Comparison of ENCODE assay signal across 8 mouse cellular contexts in the genomic region with DNA sequence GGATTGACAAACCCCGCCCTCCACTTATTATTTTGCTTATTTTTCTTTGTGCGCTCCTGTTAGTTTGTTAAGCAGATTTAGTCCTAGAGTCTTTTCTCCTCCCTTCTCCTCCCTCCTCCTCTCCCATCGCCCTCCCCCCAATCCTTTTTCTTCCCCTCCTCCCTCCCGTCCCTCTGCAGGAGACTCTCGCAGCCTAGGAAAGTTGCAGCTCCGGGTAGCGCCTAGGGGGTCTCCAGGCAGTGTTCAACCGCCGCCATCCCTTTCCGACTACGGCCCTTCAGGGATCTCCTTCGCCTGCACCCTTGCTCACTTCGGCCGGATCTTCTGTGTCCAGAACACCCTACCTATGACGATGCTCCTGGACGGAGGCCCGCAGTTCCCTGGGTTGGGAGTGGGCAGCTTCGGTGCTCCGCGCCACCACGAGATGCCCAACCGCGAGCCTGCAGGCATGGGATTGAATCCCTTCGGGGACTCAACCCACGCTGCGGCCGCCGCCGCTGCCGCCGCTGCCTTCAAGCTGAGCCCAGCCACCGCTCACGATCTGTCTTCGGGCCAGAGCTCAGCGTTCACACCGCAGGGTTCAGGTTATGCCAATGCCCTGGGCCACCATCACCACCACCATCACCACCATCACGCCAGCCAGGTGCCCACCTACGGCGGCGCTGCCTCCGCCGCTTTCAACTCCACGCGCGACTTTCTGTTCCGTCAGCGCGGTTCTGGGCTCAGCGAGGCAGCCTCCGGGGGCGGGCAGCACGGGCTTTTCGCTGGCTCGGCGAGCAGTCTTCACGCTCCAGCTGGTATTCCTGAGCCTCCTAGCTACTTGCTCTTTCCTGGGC. TPM values are rescaled to one million over a fixed set of nuclear protein-coding genes. Genes with fewer than 3 reads are reported as not detected.
DNase-seq lines count a peak whose midpoint lies in the region; ATAC-seq and TF ChIP-seq lines count a peak whose summit lies in the region.

No protein-coding gene starts in this region.

- peak; percentile 26 for ATAC-seq in cerebellum, adult (ENCODE audit: insufficient number of reproducible peaks, low FRiP score, low TSS enrichment)
- peak; percentile 49 for ATAC-seq in forebrain, embryonic 14.5 days
- ATAC-seq in liver, postnatal 0 days: no peak

- no peak for TF ChIP-seq POLR2A in kidney, adult 2 months (IDR thresholded peaks at IDR 0.05; ENCODE audit: low read depth, low read length)

- H3K4me1 ChIP-seq in kidney, adult 2 months (ENCODE audit: control insufficient read depth, insufficient read depth, low read length): no peaks in the 10 kb centered on the region
- no peaks in the 10 kb centered on the region for H3K4me1 ChIP-seq in forebrain, embryonic 14.5 days (ENCODE audit: control insufficient read depth, insufficient read depth, low read length)
- H3K4me1 ChIP-seq in liver, postnatal 0 days (ENCODE audit: insufficient read depth): no peaks in the 10 kb centered on the region

- peak overlapping the region; percentile 33; the same call in 1 of the 2 replicates for H3K4me3 ChIP-seq in kidney, adult 2 months (ENCODE audit: insufficient read depth, low read depth, low read length)
- H3K4me3 ChIP-seq in forebrain, embryonic 14.5 days (ENCODE audit: low read depth, low read length): peak overlapping the region; percentile 41
- H3K4me3 ChIP-seq in liver, postnatal 0 days (ENCODE audit: low read depth, low read length): peak overlapping the region; percentile 26; the same call in 1 of the 2 replicates

- 1% methylated on average over 55 of the region's 56 CpGs for WGBS in kidney, adult 2 months
- WGBS in forebrain, embryonic 14.5 days: 31% methylated on average over 56 of the region's 56 CpGs
- 19% methylated on average over 47 of the region's 56 CpGs for WGBS in liver, postnatal 0 days (ENCODE audit: insufficient replicate concordance)

- H3K36me3 ChIP-seq in kidney, adult 2 months (ENCODE audit: control insufficient read depth, insufficient read depth, low read length): no peaks in the 10 kb centered on the region
- no peaks in the 10 kb centered on the region for H3K36me3 ChIP-seq in forebrain, embryonic 14.5 days (ENCODE audit: control insufficient read depth, insufficient read depth, low read length)
- no peaks in the 10 kb centered on the region for H3K36me3 ChIP-seq in liver, postnatal 0 days (replicated peaks; ENCODE audit: insufficient read depth, low read length)

- peak overlapping the region; percentile 70 for H3K9ac ChIP-seq in forebrain, embryonic 14.5 days (ENCODE audit: low read length)
- no peak overlapping the region for H3K9ac ChIP-seq in liver, postnatal 0 days (replicated peaks)

- H3K27ac ChIP-seq in kidney, adult 2 months (ENCODE audit: insufficient read depth, low read depth, low read length): no peak overlapping the region
- peak overlapping the region; percentile 85 for H3K27ac ChIP-seq in forebrain, embryonic 14.5 days (ENCODE audit: low read depth, low read length)
- no peak overlapping the region for H3K27ac ChIP-seq in liver, postnatal 0 days (ENCODE audit: low read depth)

- peaks cover 2% of the 10 kb centered on the region; the same call in 1 of the 2 replicates for H3K27me3 ChIP-seq in kidney, adult 2 months (replicated peaks; ENCODE audit: control insufficient read depth, insufficient read depth, low read length)
- no peaks in the 10 kb centered on the region; the same call in 1 of the 2 replicates for H3K27me3 ChIP-seq in forebrain, embryonic 14.5 days (replicated peaks; ENCODE audit: control insufficient read depth, insufficient read depth, low read length)
- peaks cover 64% of the 10 kb centered on the region for H3K27me3 ChIP-seq in liver, postnatal 0 days (ENCODE audit: insufficient read depth, low read length)

- no peaks in the 10 kb centered on the region for H3K9me3 ChIP-seq in forebrain, embryonic 14.5 days (replicated peaks; ENCODE audit: control insufficient read depth, low read length)
- no peaks in the 10 kb centered on the region for H3K9me3 ChIP-seq in liver, postnatal 0 days (ENCODE audit: low read length)

- peak overlapping the region; percentile 54 for H3K4me2 ChIP-seq in forebrain, embryonic 14.5 days (ENCODE audit: low read length)
- H3K4me2 ChIP-seq in liver, postnatal 0 days (ENCODE audit: low read depth, low read length): peak overlapping the region; percentile 47; the same call in 1 of the 2 replicates

- no peak for TF ChIP-seq CTCF in kidney, adult 2 months (conservative IDR thresholded peaks at IDR 0.05; ENCODE audit: insufficient read depth, insufficient read length, low read depth, low read length)
- no peak for TF ChIP-seq CTCF in liver, postnatal 0 days (IDR thresholded peaks at IDR 0.05; ENCODE audit: low read depth)

- TF ChIP-seq EP300 in liver, postnatal 0 days (IDR thresholded peaks at IDR 0.05; ENCODE audit: low read depth): no peak

- no peak for DNase-seq in kidney, adult 2 months
- DNase-seq in kidney, adult 18-20 months: no peak
- no peak for DNase-seq in forebrain, embryonic 14.5 days (ENCODE audit: low spot score)
- DNase-seq in liver, postnatal 0 days: no peak
- DNase-seq in testis, postnatal 10 days (ENCODE audit: low spot score): no peak
- no peak for DNase-seq in gastrocnemius, adult 8-10 months (ENCODE audit: low spot score in 2 of 2)
- no peak for DNase-seq in spleen, postnatal 4 days (ENCODE audit: low spot score in 2 of 2)

RNA-seq across cellular contexts. Expression of a gene that starts 8.6 kb away (rescaled TPM):
- not detected in 2 replicates for polyA plus RNA-seq in kidney, adult 2 months (2012; rRNA removed)
- 19.4 and 19.8 TPM in 2 replicates for polyA plus RNA-seq in forebrain, embryonic 14.5 days (2014; fragmentation: Nextera tagmentation; extraction: Ambion mirVana)
- polyA plus RNA-seq in liver, postnatal 0 days (2015; fragmentation: Nextera tagmentation; extraction: Ambion mirVana): not detected in 2 replicates
- not detected for total RNA-seq in gastrocnemius, adult 8-10 months (2022)

Comparison
In these comparisons a context has a peak if more than half of its experiments do, and no peak if none do; other contexts are left out.
1. RNA of a gene that starts 8.6 kb away (polyA plus RNA-seq): 19.4 to 19.8 TPM in forebrain, embryonic 14.5 days; not detected in kidney, adult 2 months and not detected in liver, postnatal 0 days; every median in the first group is over 10 times any median in the second.
2. Peak in every context shown above with its lines, with median percentiles within 50 percentile points of each other: H3K4me3 ChIP-seq.